Mouse (Mus musculus) limb, embryonic 11.5 days (tissue): ENCODE results near the gene Clpp. TPM values are rescaled to one million over a fixed set of nuclear protein-coding genes. Genes with fewer than 3 reads are reported as not detected.
A peak's percentile ranks its signal among the peaks of the same experiment; 100 is the strongest.

Experiments
- ATAC-seq: fragments of 200-750 bp; cut with Nextera tagmentation; 2 replicates; pipeline ENCODE4 v1.8.0; 2017; ENCODE audit warnings: low read depth; ENCODE audit not compliant: insufficient number of reproducible peaks, low FRiP score, low TSS enrichment
- DNase-seq: peaks from one replicate; pipeline ENCODE4 v3.0.0-alpha.2; 2015; ENCODE audit warnings: low spot score
- H3K27ac ChIP-seq: fragments of 300-500 bp; sonication (generic); replicated peaks from 2 replicates; pipeline ENCODE4 v1.5.1; 2014; ENCODE audit warnings: low read depth, mild to moderate bottlenecking, low read length
- H3K27me3 ChIP-seq: fragments of 300-500 bp; sonication (generic); 2 replicates; pipeline ENCODE4 v1.6.1; 2014; ENCODE audit warnings: mild to moderate bottlenecking, low read length, mixed read lengths; ENCODE audit not compliant: control insufficient read depth, insufficient read depth
- H3K36me3 ChIP-seq: fragments of 300-500 bp; sonication (generic); 2 replicates; pipeline ENCODE4 v1.6.1; 2014; ENCODE audit warnings: mild to moderate bottlenecking, low read length, moderate library complexity, mixed read lengths; ENCODE audit not compliant: control insufficient read depth, insufficient read depth
- H3K4me1 ChIP-seq: fragments of 300-500 bp; sonication (generic); 2 replicates; pipeline ENCODE4 v1.6.1; 2014; ENCODE audit warnings: low read length, mixed read lengths; ENCODE audit not compliant: control insufficient read depth, insufficient read depth
- H3K4me2 ChIP-seq: fragments of 300-500 bp; sonication (generic); 2 replicates; pipeline ENCODE4 v1.6.1; 2014; ENCODE audit warnings: low read depth, mild to moderate bottlenecking, moderate library complexity; ENCODE audit not compliant: severe bottlenecking
- H3K4me3 ChIP-seq: fragments of 300-500 bp; sonication (generic); 2 replicates; pipeline ENCODE4 v1.5.1; 2014; ENCODE audit warnings: low read depth, low read length
- H3K9ac ChIP-seq: fragments of 300-500 bp; sonication (generic); 2 replicates; pipeline ENCODE4 v1.6.1; 2014; ENCODE audit warnings: mild to moderate bottlenecking, low read length
- H3K9me3 ChIP-seq: fragments of 300-500 bp; sonication (generic); 2 replicates; pipeline ENCODE4 v1.6.1; 2016; ENCODE audit warnings: low read length; ENCODE audit not compliant: control insufficient read depth
- WGBS: fragments of 180-500 bp; shearing (Covaris S2); extraction: QIAGEN DNeasy Blood & Tissue Kit; methylation state at CpG from one replicate; pipeline ENCODE4 v1.1.7; 2014; 5-methylcytosine and 5-hydroxymethylcytosine counted together
- polyA plus RNA-seq: library from polyadenylated mRNA; unstranded; fragments of >200 nt; fragmentation: Nextera tagmentation; extraction: Ambion mirVana; gene quantifications from 2 replicates; pipeline ENCODE4 v1.2.1, GENCODE M21; 2014

Clpp gene
- polyA plus RNA-seq, 1 experiment from 2014 or later = 159 TPM

- H3K36me3 ChIP-seq = peaks cover 20% of the 10 kb centered on the region
These were observed 17.2 kb downstream of the Clpp start for GRCm38 (mm10) chr17:57007137-57007905.

GRCm38 (mm10) chr17:57010911-57011235, 20.8 kb downstream of the Clpp start:
- Histone ChIP-seq H3K36me3 (peaks cover 6% of the 10 kb centered on the region; the same call in 1 of the 2 replicates), H3K4me1 (peaks cover 4% of the 10 kb centered on the region; the same call in 1 of the 2 replicates), H3K9ac (peak overlapping the region; percentile 53; the same call in 1 of the 2 replicates), H3K27ac (no peak overlapping the region), H3K4me2 (peak overlapping the region; percentile 74), H3K27me3 (no peaks in the 10 kb centered on the region), H3K9me3 (no peaks in the 10 kb centered on the region), H3K4me3 (peak overlapping the region; percentile 68)
- under 1% methylated on average over 19 of the region's 19 CpGs for WGBS
- DNase-seq = no peak
- ATAC-seq = peak; percentile 44

More at GRCm38 (mm10) chr17:57007137-57007905, 17.2 kb downstream of the Clpp start:
- Histone ChIP-seq H3K27me3 (no peaks in the 10 kb centered on the region), H3K9me3 (no peaks in the 10 kb centered on the region), H3K27ac (no peak overlapping the region), H3K4me2 (no peak overlapping the region), H3K9ac (no peak overlapping the region), H3K4me3 (no peak overlapping the region), H3K4me1 (peaks cover 4% of the 10 kb centered on the region; the same call in 1 of the 2 replicates)
- DNase-seq = no peak
- no peak for ATAC-seq
- 93% methylated on average over 13 of the region's 13 CpGs for WGBS

- H3K4me1 ChIP-seq = peaks cover 4% of the 10 kb centered on the region; the same call in 1 of the 2 replicates
- H3K4me3 ChIP-seq = peak within 1 kb of the TSS; percentile 68
- no peaks in the 10 kb centered on the region for H3K9me3 ChIP-seq
- peak; percentile 99 for DNase-seq
- ATAC-seq = peak; percentile 89
- peak within 1 kb of the TSS; percentile 84 for H3K4me2 ChIP-seq
- peaks cover 2% of the 10 kb centered on the region; the same call in 1 of the 2 replicates for H3K36me3 ChIP-seq
- H3K27me3 ChIP-seq = no peaks in the 10 kb centered on the region
- peak within 1 kb of the TSS; percentile 72 for H3K27ac ChIP-seq
- under 1% methylated on average over 51 of the region's 51 CpGs for WGBS
- H3K9ac ChIP-seq = peak within 1 kb of the TSS; percentile 80
These were observed 21.4 kb downstream of the Clpp start, which contains the start of the genes Gtf2f1 and Gm17949 for GRCm38 (mm10) chr17:57011236-57012141. Gene Gtf2f1, minus strand, starts transcription at chr17:57011288. Gene Gm17949, plus strand, starts transcription at chr17:57011469.

- H3K36me3 ChIP-seq = no peaks in the 10 kb centered on the region
- WGBS = 75% methylated on average over 13 of the region's 13 CpGs
- ATAC-seq (no peak), DNase-seq (no peak)
- peak overlapping the region; percentile 84; the same call in 1 of the 2 replicates for H3K4me2 ChIP-seq
- peak overlapping the region; percentile 72; the same call in 1 of the 2 replicates for H3K27ac ChIP-seq
- no peaks in the 10 kb centered on the region for H3K27me3 ChIP-seq
- no peaks in the 10 kb centered on the region for H3K9me3 ChIP-seq
- peak overlapping the region; percentile 68; the same call in 1 of the 2 replicates for H3K4me3 ChIP-seq
- H3K4me1 ChIP-seq = peaks cover 4% of the 10 kb centered on the region; the same call in 1 of the 2 replicates
- peak overlapping the region; percentile 80; the same call in 1 of the 2 replicates for H3K9ac ChIP-seq
These were observed 22.2 kb downstream of the Clpp start for GRCm38 (mm10) chr17:57012245-57012795.

- H3K36me3 ChIP-seq = peaks cover 38% of the 10 kb centered on the region
- ATAC-seq (no peak), DNase-seq (no peak)
- 75% methylated on average over 2 of the region's 2 CpGs for WGBS
- no peaks in the 10 kb centered on the region for H3K4me1 ChIP-seq
- H3K9me3 ChIP-seq = no peaks in the 10 kb centered on the region
- no peak overlapping the region for H3K4me3 ChIP-seq
- no peak overlapping the region for H3K4me2 ChIP-seq
- H3K27ac ChIP-seq = no peak overlapping the region
- no peaks in the 10 kb centered on the region for H3K27me3 ChIP-seq
- H3K9ac ChIP-seq = no peak overlapping the region
These were observed 29.6 kb downstream of the Clpp start for GRCm38 (mm10) chr17:57019693-57020092.

- Histone ChIP-seq H3K9me3 (no peaks in the 10 kb centered on the region), H3K9ac (no peak overlapping the region), H3K4me1 (no peaks in the 10 kb centered on the region), H3K36me3 (peaks cover 50% of the 10 kb centered on the region), H3K27me3 (no peaks in the 10 kb centered on the region), H3K4me2 (no peak overlapping the region), H3K4me3 (no peak overlapping the region), H3K27ac (no peak overlapping the region)
- DNase-seq (no peak), ATAC-seq (no peak)
- WGBS = 93% methylated on average over 5 of the region's 5 CpGs
These were observed 30.9 kb downstream of the Clpp start for GRCm38 (mm10) chr17:57020960-57021359.

GRCm38 (mm10) chr17:57027471-57027870, 37.4 kb downstream of the Clpp start:
- no peaks in the 10 kb centered on the region for H3K27me3 ChIP-seq
- no peak overlapping the region for H3K4me3 ChIP-seq
- 88% methylated on average over 4 of the region's 4 CpGs for WGBS
- no peak overlapping the region for H3K27ac ChIP-seq
- peaks cover 47% of the 10 kb centered on the region for H3K36me3 ChIP-seq
- no peak for ATAC-seq
- DNase-seq = no peak
- H3K4me2 ChIP-seq = no peak overlapping the region
- no peak overlapping the region for H3K9ac ChIP-seq
- peaks cover 8% of the 10 kb centered on the region for H3K4me1 ChIP-seq
- H3K9me3 ChIP-seq = no peaks in the 10 kb centered on the region

GRCm38 (mm10) chr17:57029691-57030090, 39.6 kb downstream of the Clpp start:
- Histone ChIP-seq H3K9ac (no peak overlapping the region), H3K9me3 (no peaks in the 10 kb centered on the region), H3K27me3 (no peaks in the 10 kb centered on the region), H3K4me2 (peak overlapping the region; percentile 97), H3K27ac (no peak overlapping the region), H3K4me3 (peak overlapping the region; percentile 75), H3K4me1 (peaks cover 8% of the 10 kb centered on the region), H3K36me3 (peaks cover 28% of the 10 kb centered on the region)
- WGBS = 39% methylated on average over 8 of the region's 8 CpGs
- DNase-seq (no peak), ATAC-seq (no peak)
